Mouse (Mus musculus) hindbrain, embryonic 11.5 days (tissue): ENCODE results near the gene Osbp. TPM values are rescaled to one million over a fixed set of nuclear protein-coding genes. Genes with fewer than 3 reads are reported as not detected.
A peak's percentile ranks its signal among the peaks of the same experiment; 100 is the strongest.

Source experiments
- ATAC-seq: fragments of 200-750 bp; cut with Nextera tagmentation; 2 replicates; pipeline ENCODE4 v1.8.0; 2017; ENCODE audit warnings: mild to moderate bottlenecking, moderate TSS enrichment, moderate library complexity; ENCODE audit not compliant: low FRiP score
- DNase-seq: peaks from one replicate; pipeline ENCODE4 v3.0.0-alpha.2; 2015; ENCODE audit warnings: low spot score
- H3K27ac ChIP-seq: fragments of 300-500 bp; sonication (generic); 2 replicates; pipeline ENCODE4 v1.5.1; 2014; ENCODE audit warnings: mild to moderate bottlenecking, low read depth, low read length
- H3K27me3 ChIP-seq: fragments of 300-500 bp; sonication (generic); 2 replicates; pipeline ENCODE4 v1.6.1; 2014; ENCODE audit warnings: mild to moderate bottlenecking, low read length, moderate library complexity, mixed read lengths; ENCODE audit not compliant: control insufficient read depth, insufficient read depth
- H3K36me3 ChIP-seq: fragments of 300-500 bp; sonication (generic); 2 replicates; pipeline ENCODE4 v1.6.1; 2014; ENCODE audit warnings: mild to moderate bottlenecking, low read length, moderate library complexity, mixed read lengths; ENCODE audit not compliant: control insufficient read depth, insufficient read depth
- H3K4me1 ChIP-seq: fragments of 300-500 bp; sonication (generic); replicated peaks from 2 replicates; pipeline ENCODE4 v1.6.1; 2014; ENCODE audit warnings: low read length, mixed read lengths; ENCODE audit not compliant: control insufficient read depth, insufficient read depth
- H3K4me2 ChIP-seq: fragments of 300-500 bp; sonication (generic); replicated peaks from 2 replicates; pipeline ENCODE4 v1.6.1; 2014; ENCODE audit warnings: mild to moderate bottlenecking, low read depth, low read length
- H3K4me3 ChIP-seq: fragments of 300-500 bp; sonication (generic); 2 replicates; pipeline ENCODE4 v1.5.1; 2014; ENCODE audit warnings: low read depth, low read length
- H3K9ac ChIP-seq: fragments of 300-500 bp; sonication (generic); 2 replicates; pipeline ENCODE4 v1.6.1; 2014; ENCODE audit warnings: low read depth, low read length
- H3K9me3 ChIP-seq: fragments of 300-500 bp; sonication (generic); 2 replicates; pipeline ENCODE4 v1.6.1; 2016; ENCODE audit warnings: low read length; ENCODE audit not compliant: control insufficient read depth
- WGBS: fragments of 180-500 bp; shearing (Covaris S2); extraction: QIAGEN DNeasy Blood & Tissue Kit; methylation state at CpG from one replicate; pipeline ENCODE4 v1.1.7; 2014; 5-methylcytosine and 5-hydroxymethylcytosine counted together
- polyA plus RNA-seq: library from polyadenylated mRNA; unstranded; fragments of >200 nt; fragmentation: Nextera tagmentation; extraction: Ambion mirVana; gene quantifications from 2 replicates; pipeline ENCODE4 v1.2.1, GENCODE M21; 2014

The Osbp gene
- polyA plus RNA-seq, 1 experiment from 2014 or later: 8.3 TPM

DNA sequence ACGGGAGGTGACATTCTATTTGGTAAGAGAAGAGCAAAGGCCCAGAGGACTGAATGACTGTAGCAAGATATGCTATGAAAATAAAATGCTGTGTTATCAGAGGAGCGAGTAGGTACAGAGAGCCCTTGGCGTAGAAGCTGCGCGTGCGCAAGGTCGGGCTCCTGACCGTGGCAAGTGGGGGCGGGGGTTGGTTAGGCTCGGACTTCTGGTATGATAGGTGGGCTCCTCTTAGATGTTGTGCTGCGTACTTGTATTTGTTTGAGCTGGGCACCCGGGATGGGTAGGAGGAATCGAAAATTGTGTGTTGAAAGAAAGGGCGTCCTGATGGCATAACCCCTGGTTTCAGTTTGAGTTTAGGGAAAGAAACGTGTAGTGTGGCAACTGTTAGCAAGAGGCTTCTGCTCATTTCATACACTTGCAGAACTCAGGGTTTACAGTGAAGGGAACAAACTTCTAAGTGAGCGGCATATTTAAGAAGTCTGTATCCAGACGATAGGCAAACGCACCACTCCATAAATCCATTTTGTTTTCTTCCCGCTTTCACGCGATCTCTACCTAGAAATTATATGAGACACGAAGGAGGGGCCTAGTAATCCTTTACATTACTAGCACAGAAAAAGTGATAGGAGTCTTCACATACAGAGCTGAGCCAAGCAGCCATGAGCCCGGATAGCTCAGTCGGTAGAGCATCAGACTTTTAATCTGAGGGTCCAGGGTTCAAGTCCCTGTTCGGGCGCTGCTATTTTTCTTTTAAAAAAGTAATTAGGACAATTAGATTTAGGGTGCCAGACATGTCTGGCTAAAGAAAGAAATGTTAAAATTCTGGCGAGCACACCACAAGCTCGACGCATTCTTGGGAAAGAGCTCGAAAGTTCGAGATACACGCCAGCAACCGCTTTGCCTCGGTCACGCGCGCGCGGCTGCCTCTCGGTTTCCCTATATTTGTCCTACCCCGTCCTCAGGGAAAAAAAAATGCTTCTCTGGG is 39.9 kb downstream of the Osbp start:
- H3K4me2 ChIP-seq: peak overlapping the region; percentile 50
- no peaks in the 10 kb centered on the region for H3K36me3 ChIP-seq
- peak overlapping the region; percentile 45; the same call in 1 of the 2 replicates for H3K27ac ChIP-seq
- DNase-seq (peak; percentile 96), ATAC-seq (peak; percentile 82)
- no peaks in the 10 kb centered on the region for H3K9me3 ChIP-seq
- H3K9ac ChIP-seq: peak overlapping the region; percentile 44
- H3K4me3 ChIP-seq: peak overlapping the region; percentile 57
- no peaks in the 10 kb centered on the region for H3K4me1 ChIP-seq
- under 1% methylated on average over 41 of the region's 41 CpGs for WGBS
- H3K27me3 ChIP-seq: no peaks in the 10 kb centered on the region

DNA sequence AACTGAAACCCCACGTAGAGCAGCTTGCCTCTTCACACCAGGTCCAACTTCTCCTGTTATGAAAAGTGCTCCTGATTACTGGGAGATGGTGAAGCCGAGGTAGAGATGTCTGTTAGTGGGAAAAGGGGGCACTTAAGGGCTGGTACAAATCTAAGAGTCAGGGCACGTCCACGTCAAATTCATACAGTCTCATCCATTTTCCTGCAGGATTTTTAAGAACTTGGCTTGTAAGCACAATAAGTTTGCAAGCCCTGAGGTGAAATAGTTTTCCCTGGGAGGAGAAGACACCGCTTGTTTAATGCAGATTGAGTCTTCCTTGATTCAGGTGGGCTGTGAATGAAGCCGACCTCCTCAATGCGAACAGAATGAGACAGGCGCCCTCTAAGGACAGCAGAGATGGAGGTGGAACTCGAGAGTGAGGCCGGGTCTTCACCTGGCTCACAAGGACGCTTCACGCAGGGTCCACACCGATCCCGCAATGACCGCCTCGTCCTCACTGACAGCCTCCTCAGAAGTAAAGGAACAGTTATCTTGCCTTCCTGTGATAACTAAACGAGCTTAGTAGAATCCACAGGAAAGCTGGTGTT is 40.7 kb downstream of the Osbp start:
- 1% methylated on average over 17 of the region's 17 CpGs for WGBS
- no peaks in the 10 kb centered on the region for H3K9me3 ChIP-seq

DNA sequence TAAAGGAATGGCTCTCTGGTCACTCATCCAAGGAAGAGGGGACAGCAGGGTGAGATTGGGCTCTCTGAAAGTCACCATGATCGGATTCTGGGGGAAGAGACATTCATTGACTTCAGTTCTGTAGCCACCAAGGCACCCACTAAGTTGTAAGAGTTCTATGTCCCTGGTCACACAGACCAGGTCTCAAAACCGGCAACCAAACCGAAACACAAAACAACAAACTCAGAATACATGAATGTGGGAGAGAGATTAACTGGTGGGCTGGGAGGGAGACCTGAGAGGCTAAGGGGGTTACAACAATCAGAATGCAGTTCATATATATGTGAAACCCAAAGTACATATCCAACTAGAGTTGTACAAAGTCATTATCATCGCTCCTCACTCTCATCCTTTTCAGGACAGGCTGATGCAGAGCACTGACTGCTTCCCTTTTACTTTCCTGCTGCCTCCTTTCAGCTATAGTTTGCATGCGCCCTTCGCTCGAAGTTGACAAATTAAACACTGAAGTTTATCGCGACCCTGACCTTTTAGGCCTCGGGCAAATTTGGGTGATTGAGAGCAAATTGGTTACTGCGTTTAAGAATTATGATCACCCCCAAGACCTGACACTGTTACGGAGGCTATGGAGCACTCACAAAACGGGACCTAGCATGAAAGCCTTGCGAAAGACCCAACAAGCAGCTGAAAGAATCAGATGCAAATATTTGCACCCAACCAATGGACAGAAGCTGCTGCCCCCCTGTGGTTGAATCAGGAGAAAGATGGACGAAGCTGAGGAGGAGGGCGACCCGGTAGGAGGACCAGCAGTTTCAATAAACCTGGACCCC is 41.6 kb downstream of the Osbp start:
- 11% methylated on average over 17 of the region's 17 CpGs for WGBS
- no peak overlapping the region for H3K9ac ChIP-seq
- peak; percentile 75 for DNase-seq
- H3K27ac ChIP-seq: no peak overlapping the region
- peak overlapping the region; percentile 15 for H3K4me2 ChIP-seq
- no peaks in the 10 kb centered on the region for H3K27me3 ChIP-seq
- no peaks in the 10 kb centered on the region for H3K36me3 ChIP-seq
- no peaks in the 10 kb centered on the region for H3K9me3 ChIP-seq
- no peaks in the 10 kb centered on the region for H3K4me1 ChIP-seq
- no peak for ATAC-seq
- H3K4me3 ChIP-seq: peak overlapping the region; percentile 0; the same call in 1 of the 2 replicates

More for the DNA sequence above, 40.7 kb downstream of the Osbp start:
- Histone ChIP-seq H3K9ac (peak overlapping the region; percentile 44; the same call in 1 of the 2 replicates), H3K27ac (no peak overlapping the region), H3K4me1 (no peaks in the 10 kb centered on the region), H3K4me3 (peak overlapping the region; percentile 57), H3K36me3 (no peaks in the 10 kb centered on the region), H3K4me2 (peak overlapping the region; percentile 50), H3K27me3 (no peaks in the 10 kb centered on the region)
- DNase-seq (no peak), ATAC-seq (no peak)

DNA sequence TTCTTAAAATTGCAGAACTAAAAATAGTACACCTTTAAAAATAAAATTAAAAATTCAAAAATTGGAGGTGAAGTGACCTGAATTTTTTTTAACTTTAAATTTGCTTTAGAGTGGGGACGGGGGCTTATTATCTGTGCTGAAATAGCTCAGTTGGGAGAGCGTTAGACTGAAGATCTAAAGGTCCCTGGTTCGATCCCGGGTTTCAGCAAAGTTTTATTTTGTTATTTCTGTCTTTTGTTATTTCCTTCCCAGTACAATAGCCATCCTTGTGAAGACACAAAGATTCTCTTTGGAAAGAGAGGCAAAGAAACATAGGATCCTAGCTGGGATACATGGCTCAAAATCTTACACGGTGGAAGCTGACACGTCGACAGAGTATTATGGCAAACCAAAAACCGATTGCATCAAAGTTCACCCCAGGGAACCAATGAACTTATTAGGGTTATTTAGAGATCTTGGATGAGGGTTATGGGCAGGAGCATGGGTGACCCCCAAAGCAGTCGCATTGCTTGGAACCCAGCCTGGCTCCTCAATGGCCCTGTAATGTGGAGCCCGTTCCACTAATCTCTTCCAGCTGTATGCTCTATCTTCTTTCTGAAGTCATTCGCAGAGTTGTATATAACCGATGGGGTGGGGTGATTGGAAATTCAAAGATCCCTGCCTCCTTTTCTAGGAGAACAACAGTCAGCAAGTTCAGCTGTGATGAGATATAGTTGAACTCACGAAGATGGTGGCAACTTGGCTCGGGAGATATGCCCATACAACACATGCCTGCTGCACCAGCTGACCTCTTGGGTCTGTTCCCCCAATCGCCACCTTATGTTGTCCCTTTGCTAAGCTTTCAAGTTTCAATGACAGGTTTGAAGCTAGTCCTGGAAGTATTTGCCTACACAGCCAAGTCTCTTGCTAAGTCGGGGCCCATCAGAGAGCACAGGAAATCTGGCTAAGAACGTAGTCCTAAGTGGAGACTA is 43.0 kb downstream of the Osbp start:
- Histone ChIP-seq H3K9me3 (no peaks in the 10 kb centered on the region), H3K4me1 (no peaks in the 10 kb centered on the region), H3K27me3 (no peaks in the 10 kb centered on the region), H3K4me3 (no peak overlapping the region), H3K36me3 (no peaks in the 10 kb centered on the region), H3K9ac (no peak overlapping the region), H3K27ac (no peak overlapping the region), H3K4me2 (no peak overlapping the region; the same call in 1 of the 2 replicates)
- ATAC-seq: no peak
- 20% methylated on average over 17 of the region's 17 CpGs for WGBS
- peak; percentile 43 for DNase-seq

DNA sequence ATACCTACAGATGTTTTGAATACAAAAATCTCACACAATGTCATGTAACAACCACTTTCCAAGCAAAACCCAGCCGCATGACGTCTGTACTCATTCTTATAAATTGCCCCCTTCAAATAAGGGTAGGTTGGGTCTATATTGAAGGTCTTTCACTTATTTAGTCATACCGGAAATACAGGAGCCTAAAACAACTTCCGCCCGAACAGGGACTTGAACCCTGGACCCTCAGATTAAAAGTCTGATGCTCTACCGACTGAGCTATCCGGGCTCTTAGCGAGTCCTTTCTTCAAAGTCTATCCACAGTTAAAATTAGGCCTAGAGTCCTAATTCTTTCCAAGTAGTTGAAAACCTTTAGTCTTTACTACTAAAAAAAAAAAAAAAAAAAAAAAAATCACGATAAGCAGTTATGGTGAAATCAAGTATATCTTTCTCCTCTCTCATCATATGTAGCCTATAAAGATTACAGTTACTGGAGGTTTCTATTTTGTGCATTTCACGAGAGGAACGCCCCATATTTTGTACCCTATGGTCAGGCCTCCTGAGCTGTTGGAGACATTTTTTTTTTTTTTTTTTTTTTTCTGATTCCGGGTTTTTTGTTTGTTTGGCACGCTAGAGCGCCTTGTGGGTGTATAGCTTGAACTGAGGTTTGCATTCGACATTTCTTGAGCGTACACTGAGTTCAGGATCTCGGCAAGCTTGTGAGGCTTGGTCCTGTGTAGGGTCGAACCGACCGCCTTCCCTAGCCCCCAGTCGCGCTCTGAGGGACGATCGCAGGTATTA is 44.0 kb downstream of the Osbp start:
- Histone ChIP-seq H3K4me1 (no peaks in the 10 kb centered on the region), H3K4me2 (peak overlapping the region; percentile 54)
- ATAC-seq: peak; percentile 6; the same call in 1 of the 2 replicates

DNA sequence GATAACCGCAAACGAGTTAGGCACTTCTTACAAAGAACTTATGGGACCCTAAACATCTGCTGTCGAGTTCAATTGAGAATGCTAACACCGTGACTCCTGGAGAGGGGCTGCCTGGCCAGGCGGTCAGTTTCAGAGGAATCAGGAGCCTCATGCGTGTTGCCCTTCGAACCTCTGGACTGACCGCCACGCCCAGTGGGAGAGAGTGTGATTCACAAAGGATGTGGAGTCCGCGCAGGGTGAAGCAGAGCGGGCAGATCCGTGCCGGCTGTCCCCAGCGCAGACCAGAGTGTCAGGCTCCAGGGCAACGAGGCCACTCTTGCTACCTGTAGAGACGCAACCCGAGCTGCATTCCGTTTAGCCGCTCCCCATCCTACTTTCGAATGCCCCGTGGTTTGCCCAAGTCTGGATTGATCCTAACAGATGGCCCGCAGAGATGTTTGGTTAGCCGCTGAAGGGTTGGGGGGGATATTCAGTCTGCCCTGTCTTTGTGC is 44.6 kb downstream of the Osbp start:
- Histone ChIP-seq H3K4me2 (peak overlapping the region; percentile 54), H3K9ac (peak overlapping the region; percentile 85), H3K36me3 (no peaks in the 10 kb centered on the region), H3K27me3 (no peaks in the 10 kb centered on the region), H3K4me1 (no peaks in the 10 kb centered on the region), H3K27ac (peak overlapping the region; percentile 91), H3K9me3 (no peaks in the 10 kb centered on the region), H3K4me3 (peak overlapping the region; percentile 63)
- peak; percentile 83 for DNase-seq
- WGBS: 0% methylated on average over 24 of the region's 24 CpGs
- ATAC-seq: peak; percentile 50

More for the DNA sequence above, 44.0 kb downstream of the Osbp start:
- H3K27me3 ChIP-seq: no peaks in the 10 kb centered on the region
- H3K36me3 ChIP-seq: no peaks in the 10 kb centered on the region
- H3K27ac ChIP-seq: peak overlapping the region; percentile 91
- WGBS: 1% methylated on average over 24 of the region's 24 CpGs
- no peaks in the 10 kb centered on the region for H3K9me3 ChIP-seq
- peak; percentile 86 for DNase-seq
- peak overlapping the region; percentile 63 for H3K4me3 ChIP-seq
- H3K9ac ChIP-seq: peak overlapping the region; percentile 85

DNA sequence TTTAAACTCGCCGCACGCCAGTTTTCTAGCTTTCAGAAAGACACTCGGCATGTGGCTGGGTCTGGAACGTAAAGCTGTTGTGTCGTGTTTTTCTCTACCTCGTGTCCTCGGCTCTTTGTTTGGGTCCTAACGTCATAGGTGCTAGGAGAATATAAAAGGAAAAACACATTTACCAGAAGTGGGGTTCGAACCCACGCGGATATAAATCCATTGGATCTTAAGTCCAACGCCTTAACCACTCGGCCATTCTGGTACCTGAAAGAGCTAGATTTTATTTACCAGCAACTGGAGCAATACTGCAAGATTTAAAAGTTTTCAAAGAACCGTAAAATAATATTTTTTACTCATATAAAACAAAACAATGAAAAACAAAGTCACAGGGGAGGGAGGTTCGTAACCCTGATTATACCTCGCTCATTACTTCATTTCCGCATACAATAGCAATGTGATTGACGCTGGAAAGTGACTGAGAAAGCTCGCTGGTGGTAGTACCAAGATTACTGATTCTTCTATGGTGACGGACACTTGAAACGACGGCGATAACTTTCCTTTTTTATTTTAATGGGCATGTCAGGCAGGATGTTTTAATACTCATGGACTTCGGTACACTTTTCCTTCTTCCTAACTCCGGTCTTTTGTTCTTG is 45.3 kb downstream of the Osbp start:
- H3K9ac ChIP-seq: peak overlapping the region; percentile 85
- under 1% methylated on average over 26 of the region's 26 CpGs for WGBS
- peak overlapping the region; percentile 63 for H3K4me3 ChIP-seq

More for the DNA sequence above, 45.3 kb downstream of the Osbp start:
- Histone ChIP-seq H3K4me2 (peak overlapping the region; percentile 54), H3K27ac (peak overlapping the region; percentile 91), H3K27me3 (no peaks in the 10 kb centered on the region), H3K9me3 (no peaks in the 10 kb centered on the region), H3K36me3 (no peaks in the 10 kb centered on the region), H3K4me1 (no peaks in the 10 kb centered on the region)
- DNase-seq: peak; percentile 92
- peak; percentile 72 for ATAC-seq
